Mouse (Mus musculus) cerebellum, postnatal 10 days (tissue): ENCODE results near the gene Zar1l.
"Not testable (repeated sequence)": the region's sequence is repeated elsewhere in the genome, so short reads cannot be mapped to it uniquely, and the experiment has no call there.

Experiments
- DNase-seq, 2 experiments: peaks; one replicate each; pipeline ENCODE4 v3.0.0; 2021; ENCODE audit warnings: mixed read lengths in 2 of 2

The Zar1l gene

DNA sequence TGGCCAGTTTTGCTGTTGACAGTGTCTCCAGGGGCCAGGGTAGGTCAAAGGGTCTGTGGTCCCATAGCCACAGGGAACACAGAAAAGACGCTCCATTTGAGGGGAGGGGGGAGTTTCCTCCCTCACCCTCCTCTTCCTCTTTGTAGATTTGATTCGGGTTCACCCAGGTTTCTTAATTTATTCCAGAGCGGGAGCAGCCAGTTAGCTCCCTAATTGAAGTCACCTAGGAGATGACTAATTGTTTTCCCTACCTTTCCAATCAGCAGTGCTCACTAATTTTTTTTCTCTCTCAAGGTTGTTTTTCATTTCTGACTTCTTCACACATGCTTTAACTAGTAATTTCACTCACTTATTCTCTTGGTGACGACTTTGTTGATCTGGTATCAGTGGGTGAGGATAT, at the start of gene Zar1l:
TSS of gene Zar1l (minus strand) at position 101 of the 400 bp plus-strand sequence.
- DNase-seq, result no peak

DNA sequence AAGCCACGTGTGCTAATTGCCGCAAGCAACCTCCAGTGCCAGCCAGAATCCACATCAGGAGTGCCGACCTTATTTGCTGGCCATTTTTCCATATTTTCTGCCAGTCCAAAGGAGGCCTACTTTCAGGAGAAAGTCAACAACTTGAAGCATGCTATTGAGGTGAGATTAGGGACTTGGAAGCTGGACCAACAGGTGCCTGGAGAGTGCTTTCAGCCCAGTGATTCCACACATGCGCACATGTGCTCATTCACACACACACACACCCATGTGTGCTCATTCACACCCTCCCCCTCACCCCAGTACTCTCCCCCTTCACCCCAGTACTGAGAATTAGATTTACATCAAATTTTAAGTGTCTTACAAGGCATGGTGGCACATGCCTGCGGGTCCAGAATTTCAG, 49.0 kb upstream of the Zar1l start:
- no peak for DNase-seq

DNA sequence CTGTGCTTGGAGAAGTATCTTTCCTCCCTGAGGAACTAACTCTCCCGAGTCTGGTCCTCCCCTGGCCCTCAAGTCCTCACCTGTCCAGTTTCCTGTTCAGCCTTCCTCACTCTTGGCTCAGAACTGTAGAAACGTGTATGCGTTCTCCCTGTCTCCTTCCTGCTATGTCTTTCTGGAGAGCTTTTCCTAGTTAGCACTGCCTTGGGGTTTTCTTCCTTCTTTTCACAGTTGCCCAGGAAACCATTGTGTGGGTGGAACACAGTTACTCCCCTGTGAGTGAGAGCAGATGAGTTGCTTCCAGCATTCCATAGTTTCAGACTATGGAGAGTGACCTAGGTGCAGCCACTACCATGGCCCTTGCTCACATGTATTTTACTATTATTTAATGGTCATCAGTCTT, 48.3 kb upstream of the Zar1l start:
- DNase-seq, result no peak

DNA sequence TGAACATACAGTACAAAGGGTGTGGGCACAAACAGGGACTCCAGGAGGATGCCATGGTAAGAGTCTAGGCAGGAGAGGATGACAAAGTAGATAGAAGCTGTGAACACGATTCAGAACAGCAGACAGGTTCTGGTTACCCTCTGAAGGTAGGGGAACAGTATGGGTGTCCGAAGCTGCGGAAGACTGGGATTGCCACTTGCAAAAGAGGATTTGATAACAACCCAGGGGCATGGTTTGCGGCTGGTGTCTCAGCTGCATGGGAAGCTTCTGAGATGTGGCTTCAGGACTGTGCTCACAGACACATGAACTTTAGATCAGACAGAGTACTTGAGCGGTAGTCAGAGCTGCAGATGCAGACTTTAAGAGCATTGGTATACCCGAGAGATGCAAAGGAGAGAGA, 46.5 kb upstream of the Zar1l start:
- no peak for DNase-seq

DNA sequence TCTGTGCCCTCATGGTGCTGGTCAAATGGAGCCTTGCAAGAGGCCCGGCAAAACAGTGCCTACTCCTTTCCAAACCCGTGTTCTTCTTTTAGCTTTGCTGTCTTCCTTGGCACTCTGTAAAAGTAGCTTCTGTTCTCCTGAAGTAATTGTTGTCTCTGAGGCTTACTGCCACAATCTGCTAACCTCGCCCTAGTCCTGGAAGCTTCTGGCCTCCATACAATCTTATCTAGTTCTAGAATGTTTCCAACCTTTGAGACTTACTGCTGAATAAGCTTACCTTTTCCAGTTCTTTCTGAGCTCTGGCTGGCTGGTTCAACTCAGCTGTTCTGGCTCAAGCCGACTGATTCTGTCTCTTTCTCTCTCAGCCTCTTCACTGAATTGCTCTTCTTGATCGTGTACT, 43.8 kb upstream of the Zar1l start:
- no peak for DNase-seq

DNA sequence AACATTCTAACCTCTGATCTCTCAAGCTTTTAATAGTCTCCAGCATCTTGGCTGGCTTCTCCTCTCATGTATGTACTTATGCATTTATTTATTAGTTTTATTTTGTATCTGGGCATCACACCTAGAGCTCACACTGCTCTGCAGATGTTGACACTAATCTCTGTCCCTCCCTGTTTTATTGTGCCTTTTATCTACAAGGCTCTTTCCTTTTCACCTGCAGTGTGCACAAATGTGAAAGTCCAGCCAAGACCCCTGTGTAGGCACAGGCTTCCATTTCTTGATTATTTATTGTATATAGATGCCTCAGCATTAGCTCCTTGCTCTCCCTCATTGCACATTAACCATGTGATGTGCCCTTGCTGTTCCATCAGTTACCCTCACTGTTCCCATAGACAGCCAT, 43.4 kb upstream of the Zar1l start:
- no peak for DNase-seq

DNA sequence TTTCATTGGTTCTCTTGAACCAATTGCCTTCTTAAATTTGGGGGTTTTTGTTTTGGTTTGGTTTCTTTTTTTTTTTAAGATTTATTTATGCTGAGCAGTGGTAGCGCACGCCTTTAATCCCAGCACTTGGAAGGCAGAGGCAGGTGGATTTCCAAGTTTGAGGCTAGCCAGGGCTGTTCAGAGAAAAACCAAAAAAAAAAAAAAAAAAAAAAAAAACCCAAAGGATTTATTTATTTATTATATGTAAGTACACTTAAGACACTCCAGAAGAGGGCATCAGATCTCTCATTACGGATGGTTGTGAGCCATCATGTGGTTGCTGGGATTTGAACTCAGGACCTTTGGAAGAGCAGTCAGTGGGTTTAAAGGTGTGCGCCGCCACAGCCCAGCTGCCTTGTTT, 42.9 kb upstream of the Zar1l start:
- no peak for DNase-seq

DNA sequence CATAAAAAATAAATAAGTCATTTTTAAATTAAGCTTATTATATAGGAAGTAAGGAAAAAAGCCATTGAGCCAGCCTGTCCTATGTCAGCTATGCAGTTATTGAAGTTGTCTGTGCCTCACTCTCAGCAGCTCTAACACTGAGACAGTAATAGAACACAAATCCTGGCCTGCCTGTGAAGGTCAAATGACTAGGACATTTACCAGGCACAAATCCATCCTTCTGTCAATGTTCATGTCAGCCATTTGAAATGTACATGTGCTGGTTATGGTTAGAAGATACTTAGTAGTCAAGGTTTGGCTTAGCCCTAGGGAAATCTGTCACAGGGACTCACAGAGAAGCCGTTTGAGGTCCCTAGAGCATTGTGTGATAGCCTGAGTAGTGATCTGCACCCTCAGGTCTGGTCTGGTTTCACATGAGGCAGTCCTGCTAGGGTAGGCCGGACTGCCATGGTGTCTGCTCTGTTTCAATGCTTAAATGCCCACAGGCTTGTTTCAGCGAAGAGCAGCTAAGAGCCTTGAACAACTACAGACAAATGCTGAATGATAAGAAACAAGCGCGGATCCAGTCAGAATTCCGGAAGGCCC, 41.6 kb upstream of the Zar1l start:
- DNase-seq, result no peak

DNA sequence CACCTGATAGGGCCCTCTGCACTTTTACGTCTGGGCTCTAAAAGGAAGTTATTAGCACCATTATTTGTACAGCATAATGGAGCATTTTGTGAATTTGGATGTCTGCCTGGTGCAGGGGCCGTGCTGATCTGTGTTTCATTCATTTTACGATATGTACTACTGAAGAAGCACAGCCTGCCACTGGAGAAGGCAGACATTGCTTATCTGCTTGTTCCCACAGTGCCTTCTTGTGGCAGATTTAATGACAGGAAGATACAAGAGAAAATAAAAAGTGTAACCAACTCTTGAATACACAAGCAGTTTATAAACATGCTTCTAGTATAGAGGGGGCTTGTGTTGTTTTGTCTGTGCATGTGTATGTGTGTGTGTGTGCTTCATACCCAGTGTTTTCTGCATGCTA, 33.7 kb upstream of the Zar1l start:
- no peak for DNase-seq

DNA sequence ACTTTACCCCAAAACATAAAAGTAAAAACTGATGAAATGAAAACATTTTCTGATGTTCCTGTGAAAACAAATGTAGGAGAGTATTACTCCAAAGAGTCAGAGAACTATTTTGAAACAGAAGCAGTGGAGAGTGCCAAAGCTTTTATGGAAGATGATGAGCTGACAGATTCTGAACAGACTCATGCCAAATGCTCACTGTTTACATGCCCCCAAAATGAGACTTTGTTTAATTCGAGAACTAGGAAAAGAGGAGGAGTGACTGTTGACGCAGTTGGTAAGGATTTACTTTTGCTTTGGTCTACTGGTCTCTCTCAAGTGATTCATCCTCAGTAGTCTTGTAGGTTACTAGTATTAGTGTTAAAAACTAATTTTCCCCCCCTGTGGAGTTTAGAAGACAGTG, 25.2 kb upstream of the Zar1l start:
- DNase-seq, result no peak

DNA sequence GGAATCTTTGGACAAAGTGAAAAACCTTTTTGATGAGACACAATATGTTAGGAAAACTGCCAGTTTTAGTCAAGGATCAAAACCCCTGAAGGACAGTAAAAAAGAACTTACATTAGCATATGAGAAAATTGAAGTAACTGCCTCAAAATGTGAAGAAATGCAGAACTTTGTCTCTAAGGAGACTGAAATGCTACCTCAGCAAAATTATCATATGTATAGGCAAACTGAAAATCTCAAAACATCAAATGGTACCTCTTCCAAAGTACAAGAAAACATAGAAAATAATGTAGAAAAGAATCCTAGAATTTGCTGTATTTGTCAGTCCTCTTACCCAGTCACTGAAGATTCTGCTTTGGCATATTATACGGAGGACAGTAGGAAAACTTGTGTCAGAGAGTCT, 23.3 kb upstream of the Zar1l start:
- no peak for DNase-seq

DNA sequence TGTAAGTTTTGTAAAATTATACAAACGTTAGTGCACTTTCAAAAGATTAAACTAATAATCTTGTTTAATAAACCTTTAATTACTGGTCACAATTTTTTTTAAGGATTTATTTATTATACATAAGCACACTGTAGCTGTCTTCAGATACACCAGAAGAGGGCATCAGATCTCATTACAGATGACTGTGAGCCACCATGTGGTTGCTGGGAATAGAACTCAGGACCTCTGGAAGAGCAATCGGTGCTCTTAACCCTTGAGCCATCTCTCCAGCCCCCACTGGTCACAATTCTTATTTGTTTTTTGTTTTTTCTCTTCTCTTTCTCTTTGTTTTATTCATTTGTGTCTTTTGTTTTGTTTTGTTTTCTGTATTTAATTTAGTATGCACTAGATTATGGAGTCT, 7.3 kb upstream of the Zar1l start:
- DNase-seq, result no peak

DNA sequence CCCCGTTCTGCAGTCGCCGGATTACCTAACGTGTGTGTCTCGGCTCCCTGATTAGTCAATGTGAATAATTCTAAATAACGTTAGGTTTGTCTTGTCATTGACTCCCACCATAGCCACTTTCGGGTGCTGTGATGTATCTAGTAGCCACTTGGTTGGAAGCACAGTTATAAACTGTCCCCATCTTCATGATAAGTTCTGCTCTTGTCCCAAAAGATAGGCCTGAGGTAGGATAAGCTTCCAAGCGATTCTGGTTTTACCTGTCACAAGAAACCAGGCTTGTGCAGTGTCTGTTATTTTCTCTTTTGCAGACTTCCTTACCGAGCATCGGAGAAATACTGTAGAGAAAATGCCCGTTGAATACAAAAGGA, 4.9 kb upstream of the Zar1l start:
- no peak for DNase-seq

DNA sequence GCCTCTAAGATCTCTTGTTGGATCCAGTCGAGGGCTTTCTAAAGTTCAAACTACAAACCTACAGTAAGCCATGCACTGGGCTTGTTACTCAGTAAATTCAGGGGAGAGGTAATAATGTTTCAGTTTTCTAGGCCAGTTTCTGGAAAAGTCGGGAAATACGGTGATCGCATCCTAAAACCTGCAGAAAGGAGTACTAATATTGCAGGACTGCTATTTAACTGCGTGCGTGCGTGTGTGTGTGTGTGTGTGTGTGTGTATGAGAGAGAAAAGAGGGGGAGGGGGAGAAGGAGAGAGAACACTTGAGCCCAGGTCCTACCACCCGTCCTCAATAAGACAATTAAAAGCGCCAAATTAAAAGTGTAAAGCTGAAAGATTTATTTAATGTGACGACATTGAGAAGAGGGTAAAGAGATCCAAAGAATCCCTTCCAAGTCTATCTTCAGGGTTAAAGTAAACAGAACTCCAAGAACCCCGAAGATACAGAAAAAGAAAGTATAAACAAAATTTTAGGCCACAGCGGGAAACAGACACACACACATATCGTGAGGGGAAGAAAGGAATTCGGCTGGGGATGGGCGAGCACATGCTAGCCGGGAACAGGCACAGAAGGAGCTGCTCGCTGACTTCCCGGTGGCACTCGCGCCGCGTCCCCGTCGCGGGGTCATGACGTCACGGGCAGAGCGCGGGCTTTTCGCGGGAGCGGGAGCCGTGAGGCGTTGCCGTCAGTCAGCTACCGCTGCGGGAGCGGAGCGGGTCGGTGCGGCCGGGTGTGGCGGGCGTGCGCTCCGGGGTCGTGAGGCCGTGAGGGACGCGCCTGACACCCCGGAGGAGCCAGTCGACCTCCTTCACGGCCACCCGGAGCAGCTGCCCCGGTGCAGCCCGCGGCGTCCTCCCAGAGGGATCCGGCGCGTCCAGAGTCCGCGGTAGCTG, 4.2 kb upstream of the Zar1l start, which contains the start of gene Brca2:
TSS of gene Brca2 (plus strand) at position 694 of the 930 bp plus-strand sequence.
- DNase-seq, result peak; percentile 97 to 98

DNA sequence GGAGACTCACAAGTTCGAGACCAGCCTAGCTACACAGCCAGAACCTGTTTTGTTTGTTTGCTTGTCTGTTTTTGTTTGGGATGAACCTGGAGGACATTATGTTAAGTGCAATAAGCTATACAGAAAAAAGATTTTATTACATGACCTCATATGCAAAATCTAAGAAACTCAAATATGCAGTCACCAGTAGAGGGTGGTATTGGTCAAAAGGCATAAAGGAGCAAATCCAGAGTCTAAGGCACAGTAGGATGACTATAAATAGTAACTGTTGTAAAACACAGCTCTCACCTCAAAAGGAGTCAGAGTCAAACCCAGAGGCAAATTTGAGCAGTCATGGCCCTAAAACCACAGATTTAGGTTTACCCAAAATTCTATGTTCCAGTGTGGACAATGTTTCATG, 1.6 kb upstream of the Zar1l start:
- DNase-seq, result peak in 1 of 2 experiments; percentile 26

DNA sequence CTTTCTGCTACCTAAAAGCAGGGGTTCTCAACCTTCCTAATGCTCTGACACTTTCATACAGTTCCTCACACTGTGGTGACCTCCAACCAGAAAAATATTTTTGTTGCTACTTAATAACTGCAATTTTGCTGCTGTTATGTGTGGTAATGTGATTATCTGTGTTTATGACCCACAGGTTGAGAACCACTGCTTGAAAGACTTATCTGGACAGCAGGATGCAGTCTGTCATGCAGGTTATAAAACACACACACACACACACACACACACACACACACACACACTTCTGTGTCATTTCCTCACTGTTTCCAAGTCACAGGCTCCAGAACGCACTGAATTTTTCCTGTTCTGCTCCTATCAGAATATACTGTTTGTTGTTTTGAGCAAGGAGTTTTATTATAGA, 3.9 kb downstream of the Zar1l start:
- no peak for DNase-seq

DNA sequence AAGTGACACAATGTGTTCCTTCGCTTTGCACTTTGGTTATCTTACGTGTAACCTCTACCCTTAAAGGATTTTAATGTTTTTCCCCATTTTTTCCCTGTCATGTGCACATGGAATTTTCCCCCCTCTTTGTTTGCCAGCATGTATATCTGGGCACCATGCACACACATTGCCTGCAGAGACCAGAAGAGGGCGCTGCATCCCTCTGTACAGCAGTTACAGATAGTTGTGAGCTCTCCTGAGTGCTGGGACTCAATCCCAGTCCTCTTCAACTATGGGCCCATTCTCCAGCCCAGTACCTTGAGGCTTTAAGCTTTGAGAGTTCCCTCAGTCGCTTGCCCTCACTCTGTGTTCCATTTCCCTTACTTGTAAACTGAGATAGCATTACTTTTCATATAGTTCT, 4.7 kb downstream of the Zar1l start:
- DNase-seq, result no peak

DNA sequence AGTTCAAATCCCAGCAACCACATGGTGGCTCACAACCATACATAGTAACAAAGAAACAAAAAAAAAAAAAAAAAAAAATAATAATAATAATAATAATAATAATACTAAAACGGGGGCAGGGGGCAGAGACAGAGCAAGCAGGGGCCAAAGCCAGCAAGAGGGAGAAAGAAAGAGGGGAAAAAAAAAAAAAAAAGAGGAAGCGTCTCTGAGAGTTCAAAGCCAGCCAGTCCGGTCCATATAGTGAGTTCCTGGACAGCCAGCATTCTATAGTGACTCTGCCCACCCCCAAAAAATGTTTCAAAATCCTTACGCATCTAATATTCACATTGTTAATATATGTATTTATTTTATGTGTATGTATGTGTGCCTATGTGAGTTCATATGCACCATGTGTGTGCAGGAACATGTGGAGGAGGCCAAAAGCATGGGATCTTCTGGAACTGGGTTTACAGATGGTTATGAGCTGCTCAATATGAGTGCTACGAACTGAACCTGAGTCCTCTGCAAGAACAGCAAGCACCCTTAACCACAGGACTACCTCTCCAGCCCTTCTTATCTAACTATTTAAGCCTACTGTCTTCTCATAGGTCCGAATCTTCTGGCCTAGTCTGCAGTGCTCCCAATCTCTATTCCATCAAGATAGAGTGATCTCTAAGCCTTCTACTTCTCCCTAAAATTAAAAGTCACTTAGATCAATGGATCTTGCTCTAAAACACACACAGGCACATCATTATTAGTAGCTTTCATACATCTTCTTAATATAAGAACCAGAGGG, 7.3 kb downstream of the Zar1l start:
- no peak for DNase-seq

DNA sequence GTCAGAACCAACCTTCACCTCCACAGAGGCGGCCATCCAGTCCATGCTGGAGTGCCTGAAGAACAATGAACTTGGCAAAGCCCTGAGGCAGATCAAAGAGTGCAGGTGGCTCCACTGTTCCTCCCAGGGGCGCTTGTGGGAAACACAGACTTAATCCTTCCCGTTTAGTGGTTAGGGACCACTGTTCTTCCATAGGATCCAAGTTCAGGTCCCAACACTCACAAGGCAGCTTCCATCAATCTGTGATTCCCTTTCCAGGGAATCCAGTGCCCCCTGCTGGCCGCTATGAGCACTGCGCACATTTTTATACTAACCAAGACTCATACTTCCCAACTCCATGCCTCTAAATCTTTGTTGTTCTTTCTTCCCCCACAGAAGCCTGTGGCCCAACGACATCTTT, 22.2 kb downstream of the Zar1l start:
- peak; percentile 48 to 52 for DNase-seq

DNA sequence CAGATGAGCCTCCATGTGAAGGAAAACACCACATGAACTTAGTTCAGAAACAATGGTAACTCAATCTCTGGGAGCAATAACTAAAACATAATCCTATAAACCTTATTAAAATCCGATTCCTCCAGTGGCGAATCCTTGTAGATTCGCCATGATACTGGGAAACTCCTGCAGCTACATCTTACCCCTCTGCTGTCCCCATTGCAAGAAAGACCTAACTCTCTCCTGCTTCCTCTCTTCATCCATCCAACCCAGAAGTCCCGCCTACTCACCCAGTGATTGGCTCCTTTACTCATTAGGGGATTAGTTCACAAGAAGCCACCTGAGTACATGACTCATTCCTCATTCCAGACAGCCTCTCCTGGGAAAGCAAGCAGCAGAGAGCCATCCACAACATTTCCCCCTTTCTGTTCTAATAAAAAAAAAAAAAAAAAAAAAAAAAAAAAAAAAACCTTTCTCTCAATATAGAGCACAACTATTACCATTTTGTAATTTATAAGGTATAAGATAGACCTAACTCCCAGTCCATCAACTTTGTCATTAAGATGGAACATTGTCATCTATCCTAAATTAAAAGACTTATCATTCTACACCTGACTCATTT, 26.3 kb downstream of the Zar1l start:
- not testable (repeated sequence) for DNase-seq

DNA sequence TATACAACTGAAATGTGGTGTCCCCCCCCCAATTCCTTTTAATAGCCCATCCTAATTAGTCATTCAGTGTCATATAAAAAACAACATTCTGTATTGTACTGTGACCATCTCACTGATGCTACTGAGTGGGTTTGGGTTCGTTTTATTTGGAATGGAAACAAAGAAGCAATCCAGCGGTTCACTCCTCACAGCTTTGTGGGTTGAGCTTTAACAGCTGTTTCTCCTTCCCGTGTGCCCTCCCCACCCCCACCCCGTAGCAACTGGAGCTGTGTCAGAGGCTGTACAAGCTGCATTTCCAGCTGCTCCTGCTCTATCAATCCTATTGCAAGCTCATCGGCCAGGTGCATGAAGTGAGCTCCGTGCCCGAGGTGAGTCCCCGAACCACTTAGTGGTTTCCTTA, 27.1 kb downstream of the Zar1l start:
- no peak for DNase-seq

DNA sequence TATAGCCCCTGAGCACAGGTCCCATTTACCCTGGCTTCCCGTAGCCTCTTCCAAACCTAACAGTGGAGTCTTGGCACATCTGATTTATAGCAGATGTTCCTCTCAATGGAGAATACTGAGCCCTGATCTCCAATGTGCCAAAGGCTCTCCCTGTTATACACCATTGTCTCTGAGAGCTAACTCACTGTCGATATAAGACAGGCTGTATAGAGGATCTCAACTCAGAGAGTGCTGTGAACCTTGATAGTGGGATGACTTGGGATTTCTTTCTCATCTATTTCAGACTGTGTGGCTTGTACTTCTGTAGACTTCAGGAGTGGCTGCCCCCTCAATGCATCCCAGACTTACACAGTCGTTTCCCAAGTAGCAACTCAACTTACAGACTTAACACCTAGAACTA, 27.7 kb downstream of the Zar1l start:
- no peak for DNase-seq

DNA sequence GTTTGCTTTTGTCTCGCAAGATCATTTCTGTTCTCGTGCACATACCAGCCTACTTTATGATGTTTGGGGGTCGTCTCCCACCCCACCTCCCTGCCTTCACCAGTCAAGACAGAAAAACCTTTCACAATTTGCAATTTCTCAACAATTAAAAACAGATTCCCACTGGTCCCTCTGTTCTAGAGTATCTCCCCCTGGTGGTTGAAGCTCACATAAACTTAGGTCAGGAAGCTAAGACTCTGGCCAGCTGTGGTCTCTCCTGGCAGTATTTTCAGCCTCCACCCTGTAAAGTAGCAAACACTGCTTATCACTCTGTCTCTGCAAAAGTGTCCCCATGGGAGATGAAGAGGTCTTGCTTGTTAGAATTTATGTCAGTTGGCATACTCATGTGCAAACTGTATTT, 32.8 kb downstream of the Zar1l start:
- DNase-seq, result peak; percentile 16 to 28
